Mouse (Mus musculus): ENCODE data around the gene Rab14. TPM values are rescaled to one million over a fixed set of nuclear protein-coding genes. Genes with fewer than 3 reads are reported as not detected.

Gene Rab14
- polyA plus RNA-seq, 1 experiment, result 1,893 TPM

DNA sequence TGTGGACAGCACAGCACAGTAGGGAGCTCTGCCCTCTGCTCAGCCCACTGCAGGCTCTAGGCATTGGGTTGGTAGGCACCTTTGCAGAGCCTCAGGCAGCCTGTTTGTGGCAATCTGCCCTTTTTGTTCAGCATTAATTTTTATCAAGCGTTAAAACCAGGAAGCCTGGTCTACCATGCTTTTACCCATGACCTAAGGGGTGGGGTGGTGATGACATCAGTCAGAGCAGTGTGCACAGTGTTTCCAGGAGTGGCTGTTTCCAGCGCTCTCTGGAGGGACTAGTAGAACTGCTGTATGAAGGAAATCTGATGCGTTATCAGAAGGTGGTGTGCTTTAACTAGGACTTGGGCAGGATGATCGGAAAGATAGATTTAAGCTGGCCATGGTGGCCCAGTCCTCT lies 28.7 kb downstream of the Rab14 start:
- no peak for TF ChIP-seq GATA1 (IDR thresholded peaks at IDR 0.05; ENCODE audit: low read length)

GRCm38 (mm10) chr2:35171341-35171861 lies 29.5 kb downstream of the Rab14 start:
- no peak for TF ChIP-seq GATA1 (IDR thresholded peaks at IDR 0.05; ENCODE audit: low read length)

DNA sequence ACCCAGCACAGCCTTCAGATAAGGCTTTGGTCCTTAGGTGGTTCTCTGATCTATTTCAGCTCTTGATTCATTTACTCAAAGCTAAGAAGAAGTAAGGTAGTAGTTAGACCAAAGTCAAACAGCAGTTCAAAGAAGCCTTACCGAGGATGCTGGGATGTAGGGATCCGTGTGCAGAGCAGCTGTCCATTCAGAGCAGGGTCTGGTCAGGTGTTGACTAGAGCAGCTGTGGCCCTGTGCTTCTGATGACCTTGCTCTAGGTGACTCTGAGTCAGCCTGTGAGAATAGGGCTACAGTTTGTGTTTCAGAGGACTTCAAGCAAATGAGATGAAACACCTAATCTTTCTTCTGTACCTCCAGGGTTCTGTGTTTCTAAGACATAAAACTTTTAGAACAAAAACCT lies 31.5 kb downstream of the Rab14 start:
- TF ChIP-seq GATA1 (IDR thresholded peaks at IDR 0.05; ENCODE audit: low read length), result no peak

DNA sequence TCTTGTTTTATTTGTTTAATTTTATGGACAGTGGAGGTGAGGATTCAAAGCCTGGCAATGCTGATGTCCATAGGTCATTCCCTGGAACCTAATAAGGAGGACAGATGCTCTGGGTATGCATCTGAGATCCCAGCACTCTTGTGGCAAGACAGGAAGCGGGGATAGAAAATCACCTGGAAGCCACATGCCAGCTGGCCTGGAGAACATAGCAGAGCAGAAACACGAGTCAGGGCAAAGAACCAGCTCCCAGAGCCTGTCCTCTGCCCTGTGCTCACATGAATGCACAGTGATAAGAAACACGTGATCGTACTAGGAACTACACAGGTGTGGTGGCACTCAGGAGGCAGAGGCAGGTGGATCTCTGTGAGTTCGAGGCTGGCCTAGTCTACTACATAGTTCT lies 34.1 kb downstream of the Rab14 start:
- TF ChIP-seq GATA1 (IDR thresholded peaks at IDR 0.05; ENCODE audit: low read length), result no peak

DNA sequence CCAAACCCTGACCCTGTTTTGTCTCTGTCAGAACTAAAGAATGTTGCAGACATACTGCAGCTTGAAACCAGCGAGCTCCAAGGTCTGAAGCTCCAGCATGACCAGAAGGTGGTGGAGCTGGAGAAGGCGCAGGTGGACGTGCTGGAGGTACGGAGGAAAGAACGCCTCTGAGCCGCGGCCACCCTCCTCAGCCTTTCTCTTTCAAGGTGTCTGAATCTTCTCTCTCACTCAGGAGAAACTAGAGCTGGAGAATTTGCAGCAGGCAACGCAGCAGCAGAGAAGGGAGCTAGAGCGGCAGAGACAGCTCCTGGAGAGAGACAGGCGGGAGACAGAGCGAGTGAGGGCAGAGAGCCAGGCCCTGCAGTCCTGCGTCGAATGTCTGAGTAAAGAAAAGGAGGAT lies 35.5 kb downstream of the Rab14 start:
- TF ChIP-seq GATA1 (IDR thresholded peaks at IDR 0.05; ENCODE audit: low read length), result no peak

GRCm38 (mm10) chr2:35163396-35163795 lies 37.5 kb downstream of the Rab14 start:
- TF ChIP-seq GATA1 (IDR thresholded peaks at IDR 0.05; ENCODE audit: low read length), result no peak

GRCm38 (mm10) chr2:35161846-35162488 lies 39.0 kb downstream of the Rab14 start:
- TF ChIP-seq GATA1 (IDR thresholded peaks at IDR 0.05; ENCODE audit: low read length), result no peak

DNA sequence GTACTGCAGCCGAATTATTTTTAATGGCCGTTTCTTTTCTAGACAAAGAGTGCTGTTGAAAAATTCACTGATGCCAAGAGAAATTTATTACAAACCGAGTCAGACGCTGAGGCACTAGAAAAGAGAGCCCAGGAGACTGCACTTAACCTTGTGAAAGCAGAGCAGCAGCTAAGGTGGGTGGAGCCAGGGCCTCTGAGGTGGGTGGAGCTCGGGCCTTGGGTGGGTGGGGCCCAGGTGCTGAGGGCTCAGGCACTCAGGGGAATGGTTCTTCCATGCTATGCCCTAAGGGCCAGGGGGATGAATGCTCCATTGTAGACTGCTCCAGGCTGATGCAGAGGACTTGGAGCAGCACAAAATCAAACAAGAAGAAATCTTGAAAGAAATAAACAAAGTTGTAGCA lies 40.7 kb downstream of the Rab14 start:
- TF ChIP-seq GATA1 (IDR thresholded peaks at IDR 0.05; ENCODE audit: low read length), result no peak

DNA sequence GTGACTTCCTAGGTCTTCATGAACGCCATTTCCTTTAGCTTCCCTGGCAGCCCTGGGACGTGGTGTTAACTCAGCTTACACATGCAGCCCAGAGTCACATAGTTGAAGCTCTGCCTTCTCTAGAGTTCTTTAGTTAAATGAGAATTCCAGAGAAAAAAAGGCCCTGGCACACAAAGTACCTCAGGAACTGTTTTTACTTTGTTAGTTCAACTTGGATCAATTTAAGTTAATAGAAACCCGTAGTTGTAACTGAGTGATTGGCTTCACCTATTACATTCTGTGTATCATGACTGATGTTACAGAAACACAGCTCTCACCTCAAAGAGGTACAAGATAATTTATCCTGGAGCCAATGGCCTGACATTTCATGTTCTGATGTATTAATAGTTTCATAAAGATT lies 42.6 kb downstream of the Rab14 start:
- no peak for TF ChIP-seq GATA1 (IDR thresholded peaks at IDR 0.05; ENCODE audit: low read length)

- TF ChIP-seq GATA1 (IDR thresholded peaks at IDR 0.05; ENCODE audit: low read length), result no peak
These were observed 43.1 kb downstream of the Rab14 start for GRCm38 (mm10) chr2:35157836-35158235.

DNA sequence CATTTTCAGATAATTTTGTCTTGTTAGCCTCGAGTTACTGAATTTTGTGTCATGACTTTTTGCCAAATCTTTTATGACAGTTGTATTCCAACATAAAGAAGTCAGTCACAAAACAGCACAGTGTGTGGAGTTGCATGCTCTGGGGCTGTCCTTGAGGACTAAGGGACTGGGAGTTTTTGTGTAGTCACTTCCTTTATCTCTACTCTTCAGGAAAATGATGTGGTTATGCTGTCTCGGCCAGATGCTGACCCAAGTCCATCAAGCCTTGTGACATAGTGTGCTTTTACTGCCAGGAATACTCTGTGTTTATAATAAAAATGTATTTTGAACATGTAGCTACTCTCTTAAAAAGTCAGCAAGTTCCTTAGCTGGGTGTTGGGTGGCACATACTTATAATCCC lies 43.9 kb downstream of the Rab14 start:
- TF ChIP-seq GATA1 (IDR thresholded peaks at IDR 0.05; ENCODE audit: low read length), result no peak

GRCm38 (mm10) chr2:35153844-35154554 lies 46.9 kb downstream of the Rab14 start:
- no peak for TF ChIP-seq GATA1 (IDR thresholded peaks at IDR 0.05; ENCODE audit: low read length)

- TF ChIP-seq GATA1 (IDR thresholded peaks at IDR 0.05; ENCODE audit: low read length), result no peak
These were observed 47.7 kb downstream of the Rab14 start for GRCm38 (mm10) chr2:35153179-35153578.

GRCm38 (mm10) chr2:35151303-35151882 lies 49.5 kb downstream of the Rab14 start:
- no peak for TF ChIP-seq GATA1 (IDR thresholded peaks at IDR 0.05; ENCODE audit: low read length)

- no peak for TF ChIP-seq GATA1 (IDR thresholded peaks at IDR 0.05; ENCODE audit: low read length)
These were observed 52.1 kb downstream of the Rab14 start for GRCm38 (mm10) chr2:35148806-35149205.

DNA sequence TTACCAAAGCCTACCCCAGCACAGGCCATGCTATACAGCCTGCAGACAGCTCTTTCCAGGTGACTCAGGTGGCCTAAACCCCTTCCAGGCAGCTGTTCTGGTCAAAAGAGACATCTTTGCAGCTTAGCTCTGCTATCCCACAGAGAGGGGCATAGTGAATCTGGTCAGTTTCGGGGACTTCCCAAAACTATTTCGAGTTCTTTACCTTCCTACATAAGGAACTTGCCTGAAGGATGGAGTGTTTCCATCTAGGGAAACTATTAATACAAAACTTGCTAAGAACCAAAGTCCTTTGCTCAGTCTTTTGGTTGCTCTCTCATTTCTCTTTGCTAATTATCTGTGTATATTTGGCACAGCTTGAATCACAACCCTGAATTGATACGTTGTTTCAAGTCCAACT lies 59.2 kb downstream of the Rab14 start:
- no peak for TF ChIP-seq GATA1 (IDR thresholded peaks at IDR 0.05; ENCODE audit: low read length)

GRCm38 (mm10) chr2:35138576-35138975 lies 62.3 kb downstream of the Rab14 start:
- no peak for TF ChIP-seq GATA1 (IDR thresholded peaks at IDR 0.05; ENCODE audit: low read length)

Data from G1E-ER4 (cell line).